Mouse (Mus musculus) right cerebral cortex, postnatal 25 days (tissue): Measurements from ENCODE around the gene Bola1.
A peak's percentile ranks its signal among the peaks of the same experiment; 100 is the strongest.
"Not testable (repeated sequence)": the region's sequence is repeated elsewhere in the genome, so short reads cannot be mapped to it uniquely, and the experiment has no call there.

Experiments used
- DNase-seq: peaks from one replicate; pipeline ENCODE4 v3.0.0; 2022

The Bola1 gene

GRCm38 (mm10) chr3:96221640-96222038, 2.1 kb upstream of the Bola1 start:
- DNase-seq: peak; percentile 19

- peak; percentile 73 for DNase-seq
Measured at GRCm38 (mm10) chr3:96220765-96221639, 1.5 kb upstream of the Bola1 start, which contains the start of the genes Hist2h2ac and Hist2h2be. Hist2h2ac (minus strand) TSS chr3:96220880. Hist2h2be (plus strand) TSS chr3:96221119.

- peak; percentile 80 for DNase-seq
Measured at GRCm38 (mm10) chr3:96220131-96220764, 739 bp upstream of the Bola1 start.

- DNase-seq: peak; percentile 24
Measured at GRCm38 (mm10) chr3:96219191-96219641, 293 bp downstream of the Bola1 start.

- no peak for DNase-seq
Measured at GRCm38 (mm10) chr3:96209242-96209641, 10.3 kb downstream of the Bola1 start.

GRCm38 (mm10) chr3:96207819-96208218, 11.7 kb downstream of the Bola1 start:
- no peak for DNase-seq

- DNase-seq: no peak
Measured at GRCm38 (mm10) chr3:96199731-96200130, 19.8 kb downstream of the Bola1 start.

GRCm38 (mm10) chr3:96198601-96199251, 20.8 kb downstream of the Bola1 start:
- not testable (repeated sequence) for DNase-seq

- DNase-seq: no peak
Measured at GRCm38 (mm10) chr3:96198181-96198580, 21.3 kb downstream of the Bola1 start.

GRCm38 (mm10) chr3:96197129-96197749, 22.3 kb downstream of the Bola1 start:
- DNase-seq: peak; percentile 92

- DNase-seq: no peak
Measured at GRCm38 (mm10) chr3:96196437-96197128, 22.9 kb downstream of the Bola1 start.

GRCm38 (mm10) chr3:96195616-96196313, 23.7 kb downstream of the Bola1 start:
- no peak for DNase-seq

- no peak for DNase-seq
Measured at GRCm38 (mm10) chr3:96194966-96195365, 24.5 kb downstream of the Bola1 start.

GRCm38 (mm10) chr3:96192977-96193376, 26.5 kb downstream of the Bola1 start:
- DNase-seq: no peak

- DNase-seq: peak; percentile 35
Measured at GRCm38 (mm10) chr3:96182382-96182776, 37.1 kb downstream of the Bola1 start.

GRCm38 (mm10) chr3:96181510-96182381, 37.8 kb downstream of the Bola1 start:
- peak; percentile 36 for DNase-seq

GRCm38 (mm10) chr3:96180727-96181477, 38.6 kb downstream of the Bola1 start, which contains the start of gene Sv2a:
Sv2a (plus strand) TSS chr3:96181151.
- peak; percentile 79 for DNase-seq

- DNase-seq: no peak
Measured at GRCm38 (mm10) chr3:96179531-96179930, 40.0 kb downstream of the Bola1 start.

- no peak for DNase-seq
Measured at GRCm38 (mm10) chr3:96178902-96179301, 40.6 kb downstream of the Bola1 start.

GRCm38 (mm10) chr3:96178427-96178826, 41.1 kb downstream of the Bola1 start:
- DNase-seq: no peak
